Mouse (Mus musculus): ENCODE measurements around the gene Carmil2.

DNA sequence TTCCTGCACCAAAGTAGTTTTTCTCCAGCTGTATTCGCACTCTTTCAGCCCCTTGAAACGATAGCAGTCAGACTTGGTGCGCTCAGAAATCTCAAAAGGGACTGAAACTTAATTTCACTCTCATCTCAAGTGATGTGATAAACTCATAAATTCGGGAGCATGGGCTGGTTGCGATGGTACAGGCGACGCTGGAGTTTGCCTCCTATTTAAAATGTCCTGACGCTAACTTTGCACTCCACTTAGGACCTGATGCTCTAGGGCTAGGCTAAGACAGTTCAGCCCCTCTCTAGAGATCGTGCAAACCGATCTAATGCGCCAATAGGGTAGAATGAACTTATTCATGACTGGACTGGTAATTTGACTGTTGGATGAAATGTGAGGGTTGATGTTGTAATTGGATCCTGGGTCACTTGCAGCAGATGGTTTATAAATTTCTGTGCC lies 48.5 kb upstream of the Carmil2 start:
- TF ChIP-seq CTCF (IDR thresholded peaks at IDR 0.05; ENCODE audit: low read depth): no peak
- no peak for TF ChIP-seq EP300 (optimal IDR thresholded peaks at IDR 0.05)
